Mouse (Mus musculus) kidney, embryonic 15.5 days (tissue): ENCODE data around the gene Cd47. TPM values are rescaled to one million over a fixed set of nuclear protein-coding genes. Genes with fewer than 3 reads are reported as not detected.

Experiments used
- ATAC-seq: fragments of 200-750 bp; cut with Nextera tagmentation; replicated peaks from 2 replicates; pipeline ENCODE4 v1.8.0; 2017; ENCODE audit warnings: moderate TSS enrichment; ENCODE audit not compliant: low FRiP score
- H3K27ac ChIP-seq: fragments of 300-500 bp; sonication (generic); 2 replicates; pipeline ENCODE4 v1.5.1; 2015; ENCODE audit warnings: mild to moderate bottlenecking, inconsistent platforms
- H3K27me3 ChIP-seq: fragments of 300-500 bp; sonication (generic); 2 replicates; pipeline ENCODE4 v1.6.1; 2015; ENCODE audit warnings: inconsistent platforms
- H3K36me3 ChIP-seq: fragments of 300-500 bp; sonication (generic); 2 replicates; pipeline ENCODE4 v1.6.1; 2015; ENCODE audit warnings: inconsistent platforms
- H3K4me1 ChIP-seq: fragments of 300-500 bp; sonication (generic); 2 replicates; pipeline ENCODE4 v1.6.1; 2015; ENCODE audit warnings: inconsistent platforms
- H3K4me2 ChIP-seq: fragments of 300-500 bp; sonication (generic); 2 replicates; pipeline ENCODE4 v1.6.1; 2015; ENCODE audit warnings: moderate library complexity, mild to moderate bottlenecking, inconsistent platforms
- H3K4me3 ChIP-seq: fragments of 300-500 bp; sonication (generic); replicated peaks from 2 replicates; pipeline ENCODE4 v1.5.1; 2015; ENCODE audit warnings: mild to moderate bottlenecking, inconsistent platforms
- H3K9ac ChIP-seq: fragments of 300-500 bp; sonication (generic); 2 replicates; pipeline ENCODE4 v1.6.1; 2015; ENCODE audit warnings: mild to moderate bottlenecking, inconsistent platforms
- H3K9me3 ChIP-seq: fragments of 300-500 bp; sonication (generic); replicated peaks from 2 replicates; pipeline ENCODE4 v1.6.1; 2016; ENCODE audit warnings: inconsistent platforms
- WGBS: fragments of 180-500 bp; shearing (Covaris S2); methylation state at CpG from one replicate; pipeline ENCODE4 v1.1.7; 2015; ENCODE audit warnings: mixed read lengths; 5-methylcytosine and 5-hydroxymethylcytosine counted together
- polyA plus RNA-seq: library from polyadenylated mRNA; unstranded; fragments of >200 nt; fragmentation: Nextera tagmentation; extraction: Ambion mirVana; gene quantifications from 2 replicates; pipeline ENCODE4 v1.2.1, GENCODE M21; 2015

The Cd47 gene
- polyA plus RNA-seq, 1 experiment from 2014 or later: 78.3 TPM

DNA sequence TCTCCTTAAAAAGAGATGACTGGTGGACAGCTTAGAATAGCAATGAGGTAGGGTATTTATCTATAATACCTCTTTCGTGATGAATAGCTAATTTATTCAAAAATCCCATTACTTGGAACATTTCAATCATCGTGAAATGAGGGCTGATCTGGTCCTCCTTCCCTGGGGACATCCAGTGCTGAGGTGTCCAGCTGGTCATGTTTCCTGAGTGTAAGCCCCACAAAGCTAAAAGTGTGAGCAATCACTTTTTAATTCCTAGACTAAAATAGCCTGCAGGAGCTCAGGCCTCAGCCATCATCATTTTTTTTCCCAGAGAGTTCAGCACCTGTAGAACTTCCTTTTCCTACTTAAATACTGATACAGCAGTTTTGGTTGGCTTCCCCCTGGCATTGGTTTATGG is 150.0 kb downstream of the Cd47 start:
- Histone ChIP-seq H3K4me3 (no peak overlapping the region), H3K4me1 (peaks cover 25% of the 10 kb centered on the region), H3K9ac (no peak overlapping the region), H3K9me3 (no peaks in the 10 kb centered on the region), H3K4me2 (no peak overlapping the region), H3K27me3 (no peaks in the 10 kb centered on the region), H3K27ac (no peak overlapping the region), H3K36me3 (no peaks in the 10 kb centered on the region)
- no peak for ATAC-seq
- 82% methylated on average over 2 of the region's 2 CpGs for WGBS

DNA sequence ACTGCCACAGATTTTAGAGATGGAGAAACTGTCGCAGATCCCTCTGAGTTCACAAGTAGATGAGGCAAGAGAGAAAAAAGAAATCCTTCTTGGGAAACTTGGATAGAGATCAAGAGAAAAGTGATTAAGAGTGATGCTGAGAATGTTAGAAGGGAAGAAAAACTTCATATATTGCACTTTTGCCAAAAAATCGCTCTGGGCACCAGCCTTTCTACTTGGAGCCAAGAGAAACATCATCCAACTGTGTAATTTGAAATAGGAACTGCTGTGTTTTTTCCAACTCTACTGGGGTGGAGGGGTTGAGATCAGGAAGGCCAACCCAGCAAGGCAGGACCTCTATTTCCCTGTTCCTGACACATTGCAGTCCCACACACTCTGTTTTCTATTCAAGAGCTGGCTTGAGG is 151.0 kb downstream of the Cd47 start:
- 61% methylated on average over 2 of the region's 2 CpGs for WGBS
- H3K9me3 ChIP-seq: no peaks in the 10 kb centered on the region
- H3K27me3 ChIP-seq: no peaks in the 10 kb centered on the region
- H3K36me3 ChIP-seq: no peaks in the 10 kb centered on the region
- peak; percentile 58 for ATAC-seq
- H3K27ac ChIP-seq: peak overlapping the region; percentile 82
- 0 out of 2 replicates have a peak overlapping the region, but pooled peaks have one; percentile 14 for H3K4me2 ChIP-seq
- no peak overlapping the region for H3K9ac ChIP-seq
- H3K4me3 ChIP-seq: no peak overlapping the region
- H3K4me1 ChIP-seq: peaks cover 25% of the 10 kb centered on the region

DNA sequence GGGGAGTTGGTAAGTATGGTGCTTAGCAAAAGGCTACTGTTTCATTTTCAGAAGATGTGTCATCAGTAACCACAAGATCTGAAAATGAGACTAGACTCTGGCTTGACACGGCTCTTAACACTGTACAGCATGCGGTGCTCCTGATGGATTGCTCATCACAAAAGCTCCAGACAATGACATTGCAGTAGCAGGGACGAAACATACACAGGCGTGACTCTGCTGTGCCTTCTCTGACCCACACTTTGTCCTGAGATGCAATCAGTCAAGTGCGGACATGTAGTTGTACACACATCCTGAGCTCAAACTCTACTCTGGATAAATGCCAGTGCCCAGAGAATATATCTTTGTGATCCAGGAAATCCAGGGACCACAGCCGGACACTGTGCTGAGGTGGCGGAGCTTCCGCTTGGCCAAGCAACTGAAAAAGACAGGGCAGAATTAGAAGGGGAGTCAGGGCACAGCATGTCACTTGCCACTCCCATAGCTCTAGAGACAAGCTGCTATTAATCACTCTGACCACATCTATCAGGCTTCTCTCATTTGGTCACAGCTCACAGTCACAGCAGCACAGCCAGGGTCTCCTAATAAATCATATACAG is 151.7 kb downstream of the Cd47 start:
- peak; percentile 82 for ATAC-seq
- H3K27me3 ChIP-seq: no peaks in the 10 kb centered on the region
- no peak overlapping the region for H3K9ac ChIP-seq
- H3K27ac ChIP-seq: peak overlapping the region; percentile 82
- peaks cover 25% of the 10 kb centered on the region for H3K4me1 ChIP-seq
- H3K4me2 ChIP-seq: peak overlapping the region; percentile 14; the same call in 1 of the 2 replicates
- WGBS: 48% methylated on average over 8 of the region's 8 CpGs
- H3K9me3 ChIP-seq: no peaks in the 10 kb centered on the region
- H3K36me3 ChIP-seq: no peaks in the 10 kb centered on the region
- no peak overlapping the region for H3K4me3 ChIP-seq

DNA sequence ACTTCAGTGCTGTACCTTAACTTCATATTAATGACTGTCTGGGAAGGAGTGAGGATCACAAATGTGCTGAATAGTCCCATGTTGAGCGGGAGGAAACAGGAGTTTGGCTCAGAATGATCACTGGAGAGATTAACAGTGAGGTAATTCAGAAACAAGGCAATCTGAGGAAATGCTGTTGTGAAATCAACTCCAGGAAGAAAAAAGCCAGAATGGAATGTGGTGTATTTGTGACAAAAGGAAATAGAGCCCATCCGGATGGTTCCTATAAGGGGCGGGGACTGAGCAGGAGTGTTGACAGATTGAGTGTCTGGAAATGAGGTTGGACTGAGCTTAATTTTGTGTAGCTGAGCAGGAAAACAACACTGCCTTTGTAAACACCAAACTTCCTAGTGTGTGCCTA is 153.5 kb downstream of the Cd47 start:
- Histone ChIP-seq H3K36me3 (no peaks in the 10 kb centered on the region), H3K27ac (peak overlapping the region; percentile 38), H3K4me1 (peaks cover 18% of the 10 kb centered on the region), H3K27me3 (no peaks in the 10 kb centered on the region), H3K4me2 (no peak overlapping the region), H3K9ac (no peak overlapping the region), H3K9me3 (no peaks in the 10 kb centered on the region), H3K4me3 (no peak overlapping the region)
- ATAC-seq: 0 out of 2 replicates have a peak, but pooled peaks have one; percentile 31
- 49% methylated on average over 3 of the region's 3 CpGs for WGBS

- no peak overlapping the region for H3K9ac ChIP-seq
- H3K27ac ChIP-seq: no peak overlapping the region
These were observed 154.6 kb downstream of the Cd47 start for GRCm38 (mm10) chr16:49954909-49955308.

DNA sequence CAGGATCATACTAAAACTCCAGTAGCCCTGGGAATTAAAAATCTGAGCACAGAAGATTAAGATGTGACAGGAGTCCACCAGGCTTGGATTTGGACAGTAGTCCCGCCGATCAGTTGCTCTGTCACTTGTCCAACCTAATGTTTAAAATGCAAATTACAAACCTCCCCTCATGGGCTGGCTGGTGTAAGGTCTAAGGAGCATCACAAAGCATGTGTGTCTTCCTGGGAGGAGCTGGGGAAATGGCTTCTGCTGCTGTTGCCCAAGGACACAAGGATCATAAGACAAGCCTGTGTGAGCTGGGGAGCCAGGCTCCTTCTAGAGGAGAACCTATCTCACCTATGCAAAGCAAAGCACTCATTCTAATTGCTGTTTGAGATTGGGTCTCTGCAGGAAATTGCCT is 155.0 kb downstream of the Cd47 start:
- no peak for ATAC-seq

More at GRCm38 (mm10) chr16:49954909-49955308, 154.6 kb downstream of the Cd47 start:
- Histone ChIP-seq H3K4me2 (no peak overlapping the region), H3K9me3 (no peaks in the 10 kb centered on the region), H3K36me3 (no peaks in the 10 kb centered on the region), H3K27me3 (no peaks in the 10 kb centered on the region), H3K4me1 (peaks cover 18% of the 10 kb centered on the region), H3K4me3 (no peak overlapping the region)
- ATAC-seq: no peak
- WGBS: 91% methylated on average over 10 of the region's 10 CpGs

GRCm38 (mm10) chr16:49955952-49956351 is 155.6 kb downstream of the Cd47 start:
- ATAC-seq: no peak
- Histone ChIP-seq H3K9ac (no peak overlapping the region), H3K27ac (no peak overlapping the region), H3K27me3 (no peaks in the 10 kb centered on the region), H3K4me3 (no peak overlapping the region), H3K4me2 (no peak overlapping the region), H3K36me3 (no peaks in the 10 kb centered on the region), H3K9me3 (no peaks in the 10 kb centered on the region), H3K4me1 (peaks cover 18% of the 10 kb centered on the region)
- 65% methylated on average over 2 of the region's 2 CpGs for WGBS

More for the DNA sequence above, 155.0 kb downstream of the Cd47 start:
- Histone ChIP-seq H3K36me3 (no peaks in the 10 kb centered on the region), H3K4me1 (peaks cover 18% of the 10 kb centered on the region), H3K9me3 (no peaks in the 10 kb centered on the region), H3K9ac (no peak overlapping the region), H3K27ac (no peak overlapping the region), H3K4me2 (no peak overlapping the region), H3K4me3 (no peak overlapping the region), H3K27me3 (no peaks in the 10 kb centered on the region)
- 95% methylated on average over 2 of the region's 2 CpGs for WGBS

DNA sequence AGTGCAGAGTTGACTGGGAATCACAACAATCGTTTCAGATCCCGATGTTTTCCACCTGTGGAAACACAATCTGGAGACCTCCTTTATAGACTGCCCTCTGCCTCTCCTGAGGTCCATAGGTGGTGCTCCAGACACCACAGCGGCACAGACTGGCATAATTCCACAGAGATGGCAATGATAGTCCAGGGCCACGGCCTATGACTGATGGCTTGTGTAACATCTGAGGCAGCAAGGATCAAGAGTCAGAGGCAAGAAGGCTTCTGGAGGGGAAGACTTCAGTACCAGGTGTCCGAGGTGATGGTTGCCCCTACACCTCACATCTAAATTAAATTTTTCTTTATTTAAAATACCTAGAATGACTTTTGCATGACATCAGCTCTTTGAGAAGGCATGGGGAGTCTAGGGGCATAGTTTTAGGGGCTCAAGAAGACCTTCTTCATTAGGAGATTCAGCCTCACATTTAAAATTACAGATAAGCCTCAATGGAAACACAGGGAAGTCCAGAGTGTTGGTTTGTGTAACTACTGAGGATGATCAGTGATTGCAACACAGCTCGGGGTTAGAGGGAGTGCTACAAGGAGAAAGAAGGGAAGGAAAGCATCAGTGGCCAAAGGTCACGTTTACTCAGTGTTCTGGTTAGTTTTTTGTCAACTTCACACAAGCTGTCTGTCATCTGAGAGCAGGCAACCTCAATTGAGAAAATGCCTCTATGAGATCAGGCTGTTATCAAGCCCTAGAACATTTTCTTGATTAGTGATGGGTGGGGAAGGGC is 156.4 kb downstream of the Cd47 start:
- no peak overlapping the region for H3K4me2 ChIP-seq
- WGBS: 81% methylated on average over 7 of the region's 7 CpGs
- no peaks in the 10 kb centered on the region for H3K36me3 ChIP-seq
- no peak overlapping the region for H3K27ac ChIP-seq
- no peak overlapping the region for H3K9ac ChIP-seq
- no peaks in the 10 kb centered on the region for H3K9me3 ChIP-seq
- H3K4me1 ChIP-seq: peaks cover 13% of the 10 kb centered on the region
- H3K27me3 ChIP-seq: no peaks in the 10 kb centered on the region
- no peak for ATAC-seq
- H3K4me3 ChIP-seq: no peak overlapping the region

DNA sequence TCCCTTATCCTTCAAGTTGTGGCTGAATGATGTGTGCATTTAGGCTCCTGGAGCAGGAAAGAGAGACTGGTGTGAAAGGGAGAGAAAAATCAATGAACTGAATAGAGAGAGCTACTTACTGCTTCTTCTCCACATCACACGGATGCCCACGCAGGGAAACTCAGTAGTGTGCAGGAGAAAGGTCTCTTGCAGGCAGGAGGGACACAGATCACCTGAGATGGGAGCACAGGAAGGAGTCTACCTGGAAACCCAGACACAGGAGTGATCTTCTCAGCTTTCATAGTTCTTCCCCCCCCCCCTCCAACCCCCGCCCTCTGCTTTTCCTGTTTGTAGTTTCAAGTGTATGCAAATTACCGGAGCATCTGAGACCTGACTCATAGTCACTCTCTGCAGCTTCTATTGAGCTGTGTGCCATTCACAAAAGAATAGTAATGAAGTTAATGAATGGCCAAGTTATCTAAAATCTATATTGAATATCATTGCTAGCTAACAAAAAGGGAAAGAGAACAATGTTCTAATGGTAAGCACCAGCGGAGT is 158.6 kb downstream of the Cd47 start:
- ATAC-seq: no peak
- no peak overlapping the region for H3K4me2 ChIP-seq
- H3K27ac ChIP-seq: no peak overlapping the region
- no peaks in the 10 kb centered on the region for H3K36me3 ChIP-seq
- H3K9ac ChIP-seq: no peak overlapping the region
- H3K4me1 ChIP-seq: peaks cover 8% of the 10 kb centered on the region
- no peaks in the 10 kb centered on the region for H3K27me3 ChIP-seq
- H3K9me3 ChIP-seq: no peaks in the 10 kb centered on the region
- no peak overlapping the region for H3K4me3 ChIP-seq
- WGBS: 81% methylated on average over 5 of the region's 5 CpGs

DNA sequence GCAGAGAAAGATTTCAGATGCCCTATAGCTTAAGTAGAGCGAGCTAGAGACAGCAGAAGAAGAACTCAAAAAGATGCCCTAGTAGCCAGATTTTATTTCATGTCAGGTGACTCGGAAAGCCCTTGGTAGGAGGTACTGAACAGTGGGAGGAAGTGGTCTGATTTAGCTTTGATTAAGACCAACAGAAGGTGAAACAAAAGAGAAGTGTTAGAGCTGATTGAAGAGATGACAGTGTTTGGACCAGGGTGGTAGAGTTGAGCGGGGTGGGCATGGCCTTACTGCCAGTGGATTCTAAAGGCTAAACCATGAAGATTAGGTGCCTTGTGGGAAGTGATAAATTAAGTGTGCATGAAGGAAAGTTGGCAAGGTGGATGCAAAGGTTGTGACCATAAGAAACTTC is 162.0 kb downstream of the Cd47 start:
- no peak for ATAC-seq
- H3K4me2 ChIP-seq: no peak overlapping the region

DNA sequence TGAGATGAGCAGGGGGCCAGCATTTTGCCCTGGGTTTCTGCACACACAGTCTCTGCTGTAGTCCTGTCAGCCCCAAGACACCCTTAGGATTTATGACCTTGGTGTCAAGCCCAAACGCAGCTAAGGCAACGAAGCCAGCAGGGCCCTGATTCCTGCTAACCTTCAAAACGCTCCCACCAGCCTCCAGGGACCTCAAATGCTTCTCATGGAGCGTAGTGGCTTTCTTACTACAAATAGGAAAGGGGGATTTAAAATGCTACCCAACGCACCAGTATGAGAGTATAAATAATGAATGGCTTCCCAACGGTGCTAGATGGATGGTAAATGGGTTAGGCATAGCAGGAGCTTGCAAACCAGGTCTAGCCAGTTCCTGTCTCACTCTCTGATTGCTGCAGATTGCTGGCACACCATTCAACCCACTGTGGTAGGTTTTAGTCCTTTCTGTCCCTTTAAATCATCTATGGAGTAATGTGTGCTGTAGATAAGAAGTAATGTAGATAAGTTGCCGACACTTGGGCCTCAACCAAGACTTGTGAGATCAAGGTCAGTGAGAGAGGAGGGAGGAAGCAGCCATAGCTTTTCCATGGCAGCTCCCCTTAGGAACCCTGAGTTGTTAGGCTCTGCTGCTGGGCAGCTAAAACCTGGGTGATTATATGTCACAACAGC is 164.1 kb downstream of the Cd47 start:
- Histone ChIP-seq H3K36me3 (no peaks in the 10 kb centered on the region), H3K4me2 (no peak overlapping the region), H3K27me3 (no peaks in the 10 kb centered on the region), H3K9me3 (no peaks in the 10 kb centered on the region), H3K9ac (no peak overlapping the region), H3K4me1 (peaks cover 25% of the 10 kb centered on the region), H3K27ac (peak overlapping the region; percentile 51; the same call in 1 of the 2 replicates), H3K4me3 (no peak overlapping the region)
- 33% methylated on average over 7 of the region's 7 CpGs for WGBS
- 0 out of 2 replicates have a peak, but pooled peaks have one; percentile 17 for ATAC-seq

More for the DNA sequence above, 162.0 kb downstream of the Cd47 start:
- Histone ChIP-seq H3K9ac (no peak overlapping the region), H3K27ac (no peak overlapping the region), H3K4me1 (peaks cover 25% of the 10 kb centered on the region), H3K4me3 (no peak overlapping the region), H3K36me3 (no peaks in the 10 kb centered on the region), H3K27me3 (no peaks in the 10 kb centered on the region), H3K9me3 (no peaks in the 10 kb centered on the region)
- WGBS: 80% methylated on average over 3 of the region's 3 CpGs
